Mouse (Mus musculus) brain, embryonic 14.5 days (tissue): ENCODE results near the gene Ufc1.

ENCODE experiments used
- CTCF ChIP-seq: fragments of 200-500 bp; IDR thresholded peaks from 2 replicates; pipeline ENCODE4 v1.5.1; 2012; ENCODE audit warnings: inconsistent platforms, mild to moderate bottlenecking, moderate library complexity, borderline replicate concordance; ENCODE audit not compliant: insufficient read depth, insufficient read length; ENCODE audit errors: extremely low read depth
- POLR2A ChIP-seq: fragments of 200-500 bp; IDR thresholded peaks from 2 replicates; pipeline ENCODE4 v1.6.1; 2012; ENCODE audit warnings: mild to moderate bottlenecking, inconsistent platforms, borderline replicate concordance; ENCODE audit not compliant: poor library complexity, insufficient read depth, insufficient read length, severe bottlenecking; ENCODE audit errors: extremely low read depth

GRCm38 (mm10) chr1:171288328-171288727, 6.5 kb downstream of the Ufc1 start:
- TF ChIP-seq CTCF, result no peak
- TF ChIP-seq POLR2A, result no peak
